Mouse (Mus musculus) embryonic facial prominence, embryonic 10.5 days (tissue): ENCODE data around the gene Arhgdib. TPM values are rescaled to one million over a fixed set of nuclear protein-coding genes. Genes with fewer than 3 reads are reported as not detected.

Source experiments
- DNase-seq: peaks from one replicate; pipeline ENCODE4 v3.0.0-alpha.2; 2017; ENCODE audit warnings: low spot score
- H3K27ac ChIP-seq: fragments of 300-500 bp; sonication (generic); replicated peaks from 2 replicates; pipeline ENCODE4 v1.5.1; 2016; ENCODE audit warnings: mild to moderate bottlenecking
- H3K27me3 ChIP-seq: fragments of 300-500 bp; sonication (generic); replicated peaks from 2 replicates; pipeline ENCODE4 v1.6.1; 2016; ENCODE audit warnings: low read depth, mild to moderate bottlenecking; ENCODE audit not compliant: poor library complexity, severe bottlenecking
- H3K36me3 ChIP-seq: fragments of 300-500 bp; sonication (generic); replicated peaks from 2 replicates; pipeline ENCODE4 v1.6.1; 2016; ENCODE audit warnings: mild to moderate bottlenecking, moderate library complexity
- H3K4me1 ChIP-seq: fragments of 300-500 bp; sonication (generic); 2 replicates; pipeline ENCODE4 v1.6.1; 2016
- H3K4me3 ChIP-seq: fragments of 300-500 bp; sonication (generic); 2 replicates; pipeline ENCODE4 v1.5.1; 2016; ENCODE audit warnings: mild to moderate bottlenecking, moderate library complexity
- H3K9me3 ChIP-seq: fragments of 300-500 bp; sonication (generic); 2 replicates; pipeline ENCODE4 v1.6.1; 2016; ENCODE audit warnings: mild to moderate bottlenecking
- WGBS: fragments of 180-500 bp; shearing (Covaris S2); methylation state at CpG from one replicate; pipeline ENCODE4 v1.1.7; 2016; 5-methylcytosine and 5-hydroxymethylcytosine counted together
- polyA plus RNA-seq: library from polyadenylated mRNA; unstranded; fragments of >200 nt; fragmentation: Nextera tagmentation; extraction: Ambion mirVana; gene quantifications from 2 replicates; pipeline ENCODE4 v1.2.1, GENCODE M21; 2016

The Arhgdib gene
- polyA plus RNA-seq, 1 experiment from 2014 or later, result 39.3 TPM

DNA sequence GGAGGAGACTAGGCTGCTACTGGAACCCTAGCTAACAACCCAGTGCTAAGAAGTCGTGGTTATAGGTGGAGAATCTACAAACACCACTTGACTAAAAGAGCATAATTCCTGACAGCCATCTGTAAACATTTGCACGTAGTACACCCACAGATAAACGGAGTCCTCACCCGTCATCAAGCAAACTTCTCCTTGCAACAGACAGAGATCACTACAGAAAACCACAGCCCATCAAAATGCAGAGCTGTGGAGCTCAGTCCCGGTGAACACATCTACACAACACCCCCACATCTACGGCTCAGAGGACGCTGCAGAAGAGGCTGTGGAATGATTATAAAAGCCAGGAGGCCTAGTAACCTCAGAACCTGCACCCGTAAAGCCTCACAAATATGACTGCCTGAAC is 2.8 kb upstream of the Arhgdib start:
- H3K4me3 ChIP-seq, result no peak overlapping the region
- no peak for DNase-seq
- 92% methylated on average over 8 of the region's 8 CpGs for WGBS
- H3K4me1 ChIP-seq, result peaks cover 31% of the 10 kb centered on the region
- no peaks in the 10 kb centered on the region for H3K27me3 ChIP-seq
- H3K27ac ChIP-seq, result no peak overlapping the region
- H3K36me3 ChIP-seq, result no peaks in the 10 kb centered on the region
- H3K9me3 ChIP-seq, result no peaks in the 10 kb centered on the region

DNA sequence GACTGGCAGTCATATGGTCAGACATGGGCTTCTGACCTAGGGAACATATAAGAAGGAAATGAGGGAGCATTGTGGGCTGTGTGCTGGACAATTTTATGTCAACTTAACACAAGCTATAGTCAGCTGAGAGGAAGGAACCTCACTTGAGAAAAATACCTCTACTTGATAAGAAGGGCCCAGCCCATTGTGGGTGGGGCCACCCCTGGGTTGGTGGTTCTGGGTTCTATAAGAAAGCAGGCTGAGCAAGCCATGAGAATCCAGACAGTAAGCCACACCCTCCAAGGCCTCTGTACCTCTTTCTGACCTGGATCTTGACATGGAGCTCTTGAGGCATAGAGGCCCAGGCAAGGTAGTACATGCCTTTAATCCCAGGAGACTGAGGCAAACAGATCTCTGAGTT is 1.7 kb upstream of the Arhgdib start:
- no peaks in the 10 kb centered on the region for H3K36me3 ChIP-seq
- no peak for DNase-seq
- H3K9me3 ChIP-seq, result no peaks in the 10 kb centered on the region
- H3K27ac ChIP-seq, result no peak overlapping the region
- no peak overlapping the region for H3K4me3 ChIP-seq
- H3K4me1 ChIP-seq, result peaks cover 39% of the 10 kb centered on the region
- H3K27me3 ChIP-seq, result no peaks in the 10 kb centered on the region

DNA sequence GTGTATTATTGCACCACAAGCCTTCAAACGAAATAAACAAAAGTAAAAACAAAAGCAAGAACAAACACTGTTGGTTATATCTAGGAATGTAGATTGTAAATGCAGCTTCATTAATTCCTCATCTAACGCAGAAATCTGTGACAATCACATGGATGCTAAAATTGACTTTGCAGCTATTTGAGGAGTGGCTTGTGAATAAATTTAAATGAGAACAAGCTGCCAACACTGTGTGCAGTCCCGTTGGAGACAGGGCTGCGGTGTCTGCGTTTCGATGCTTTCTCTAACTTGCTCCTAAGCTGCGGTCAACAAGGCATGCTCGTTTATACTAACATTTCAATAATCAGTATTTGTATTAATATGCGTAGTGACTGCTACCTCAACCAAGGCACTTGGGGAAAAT is 581 bp upstream of the Arhgdib start:
- WGBS, result 83% methylated on average over 9 of the region's 9 CpGs
- H3K27me3 ChIP-seq, result no peaks in the 10 kb centered on the region
- H3K36me3 ChIP-seq, result no peaks in the 10 kb centered on the region
- H3K27ac ChIP-seq, result no peak overlapping the region
- no peak overlapping the region for H3K4me3 ChIP-seq
- H3K9me3 ChIP-seq, result no peaks in the 10 kb centered on the region
- H3K4me1 ChIP-seq, result peaks cover 39% of the 10 kb centered on the region
- no peak for DNase-seq

DNA sequence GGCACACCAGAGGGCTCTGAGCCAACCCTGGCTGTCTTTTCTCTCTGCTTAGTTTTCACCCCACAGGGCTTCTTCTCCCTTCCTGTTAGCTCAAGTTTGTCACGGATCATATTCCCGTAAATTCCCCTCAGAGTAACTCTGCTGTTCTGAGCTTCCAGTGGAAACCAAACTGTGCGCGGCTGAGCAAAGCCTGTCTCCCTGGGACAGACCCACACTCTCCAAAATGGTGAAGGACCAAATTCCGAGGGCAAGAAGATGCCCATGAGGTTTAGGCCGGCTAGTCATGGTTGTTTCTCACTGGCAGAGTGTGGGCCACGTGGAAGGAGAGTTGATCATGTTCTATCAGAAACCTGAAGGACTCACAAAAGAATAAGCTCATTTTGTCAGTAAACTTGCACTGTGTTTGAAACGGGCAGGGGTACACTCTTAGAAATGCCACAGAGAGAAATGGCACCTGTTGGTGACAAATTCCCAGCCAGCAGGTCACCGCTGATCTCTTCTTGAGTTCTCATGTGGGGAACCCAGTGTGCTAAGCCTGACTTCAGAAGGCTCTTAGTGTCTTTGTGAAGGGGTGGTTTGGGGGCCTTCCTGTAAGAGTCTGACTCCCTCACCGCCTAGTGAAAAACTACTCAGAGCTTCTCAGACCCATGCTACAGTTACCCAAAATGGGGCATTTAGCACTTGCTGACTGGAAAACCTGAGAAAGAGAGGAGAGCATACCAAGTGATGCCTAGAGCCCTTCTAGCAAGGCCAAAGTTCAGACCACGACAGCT is 1.3 kb downstream of the Arhgdib start:
- peak overlapping the region; percentile 84 for H3K27ac ChIP-seq

DNA sequence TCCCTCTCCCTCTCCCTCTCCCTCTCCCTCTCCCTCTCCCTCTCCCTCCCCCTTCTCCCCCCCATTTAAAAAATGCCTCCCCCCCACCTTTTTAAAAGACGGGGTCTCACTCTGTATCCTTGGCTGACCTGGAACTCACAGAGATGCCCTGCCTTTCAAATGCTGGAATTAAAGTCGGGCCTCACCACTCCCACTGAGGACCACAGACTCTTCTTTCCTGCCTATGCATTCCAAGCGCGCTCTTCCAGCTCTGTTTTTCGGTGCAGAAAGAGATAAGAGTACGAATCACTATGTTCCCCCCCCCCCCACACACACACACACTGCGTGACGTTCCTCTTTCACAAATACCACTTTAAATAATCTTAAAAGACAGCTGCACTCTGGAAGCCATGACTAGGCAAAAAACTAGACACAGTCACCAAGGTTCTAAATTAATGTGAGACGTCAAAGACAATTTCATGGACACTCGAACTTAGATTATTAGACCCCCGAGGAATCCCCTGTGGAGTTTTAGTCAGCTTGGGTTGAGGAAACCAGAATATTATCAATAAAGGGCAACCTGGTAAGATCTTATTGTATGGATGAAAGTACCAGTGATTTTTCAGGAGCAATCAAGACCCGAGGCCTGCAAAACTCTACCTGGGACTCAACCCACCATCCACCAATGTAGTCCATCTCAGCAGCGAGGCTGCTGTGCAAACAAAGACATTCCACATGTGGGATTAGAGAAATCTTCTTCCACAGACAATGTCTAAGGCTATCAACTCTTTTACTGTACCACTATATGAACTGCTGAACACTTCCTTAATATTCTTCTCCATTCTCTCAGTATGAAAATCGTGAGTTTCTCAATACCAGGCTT is 2.1 kb downstream of the Arhgdib start:
- no peaks in the 10 kb centered on the region for H3K27me3 ChIP-seq
- DNase-seq, result no peak
- 85% methylated on average over 14 of the region's 14 CpGs for WGBS
- H3K36me3 ChIP-seq, result no peaks in the 10 kb centered on the region
- H3K4me1 ChIP-seq, result peaks cover 35% of the 10 kb centered on the region
- peak overlapping the region; percentile 84; the same call in 1 of the 2 replicates for H3K27ac ChIP-seq
- H3K9me3 ChIP-seq, result no peaks in the 10 kb centered on the region
- no peak overlapping the region for H3K4me3 ChIP-seq

More for the DNA sequence above, 1.3 kb downstream of the Arhgdib start:
- Histone ChIP-seq H3K36me3 (no peaks in the 10 kb centered on the region), H3K9me3 (no peaks in the 10 kb centered on the region), H3K4me3 (no peak overlapping the region), H3K27me3 (no peaks in the 10 kb centered on the region), H3K4me1 (peaks cover 35% of the 10 kb centered on the region)
- WGBS, result 78% methylated on average over 11 of the region's 11 CpGs
- DNase-seq, result no peak

DNA sequence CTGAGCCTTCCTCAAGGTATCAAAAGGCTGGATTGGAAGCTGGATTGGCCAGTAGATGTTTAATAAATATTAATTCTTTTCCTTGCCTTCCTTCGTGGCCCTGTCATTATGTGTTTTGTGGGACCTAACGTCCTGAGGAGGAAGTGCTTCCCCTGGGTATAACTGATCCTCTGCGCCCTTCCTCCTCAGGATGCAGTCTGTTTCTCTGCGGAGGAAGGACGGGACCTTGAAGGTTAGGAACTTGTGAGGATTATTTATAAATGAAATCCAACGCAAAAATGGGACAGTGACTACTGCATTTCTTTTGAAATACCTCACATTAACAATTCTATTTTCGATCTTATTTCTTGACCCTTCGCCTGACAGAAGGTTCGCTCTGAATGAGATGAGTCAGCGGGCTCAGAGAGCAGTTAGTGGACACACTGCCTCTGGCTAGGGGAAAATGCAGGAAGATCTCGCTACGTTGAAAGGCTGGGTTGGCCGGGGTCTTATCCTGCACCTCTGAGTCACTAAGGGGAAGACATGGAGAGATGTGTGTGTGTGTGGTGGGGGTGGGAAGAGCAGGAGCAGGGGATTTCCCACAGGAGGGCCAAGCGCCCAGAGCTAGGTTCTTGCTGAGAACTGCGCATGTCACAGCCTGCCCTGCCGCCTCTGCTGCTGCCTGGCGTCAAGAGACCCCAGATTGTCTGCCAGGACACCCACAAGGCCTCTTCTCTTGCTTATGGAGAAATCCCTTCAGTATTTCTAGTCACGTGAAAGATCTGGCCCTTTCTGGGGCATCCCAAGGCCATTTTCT is 3.2 kb downstream of the Arhgdib start:
- no peaks in the 10 kb centered on the region for H3K27me3 ChIP-seq
- H3K36me3 ChIP-seq, result no peaks in the 10 kb centered on the region
- no peaks in the 10 kb centered on the region for H3K9me3 ChIP-seq
- DNase-seq, result peak; percentile 27
- peaks cover 35% of the 10 kb centered on the region for H3K4me1 ChIP-seq
- peak overlapping the region; percentile 44; the same call in 1 of the 2 replicates for H3K27ac ChIP-seq
- no peak overlapping the region for H3K4me3 ChIP-seq
- WGBS, result 76% methylated on average over 18 of the region's 18 CpGs

DNA sequence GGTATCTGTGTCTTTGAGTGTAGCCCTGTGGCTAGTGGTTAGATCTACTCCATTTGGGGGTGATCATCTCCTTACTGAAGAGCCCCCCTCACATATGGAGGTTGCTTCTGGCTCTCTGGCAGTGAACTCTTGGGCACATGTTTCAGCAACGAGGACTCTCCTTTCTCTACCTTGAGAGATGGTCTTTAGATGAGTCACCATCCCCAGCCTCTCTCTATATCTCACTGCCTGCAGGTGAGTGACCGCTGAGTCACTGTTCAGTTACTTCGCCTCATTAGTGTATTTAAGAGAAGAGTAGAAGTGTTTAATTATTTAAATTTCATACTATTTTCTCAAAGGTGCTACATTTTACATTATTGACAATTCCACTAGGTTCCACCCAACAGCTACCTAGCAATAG is 4.6 kb downstream of the Arhgdib start:
- peaks cover 32% of the 10 kb centered on the region for H3K4me1 ChIP-seq
- WGBS, result 90% methylated on average over 3 of the region's 3 CpGs

DNA sequence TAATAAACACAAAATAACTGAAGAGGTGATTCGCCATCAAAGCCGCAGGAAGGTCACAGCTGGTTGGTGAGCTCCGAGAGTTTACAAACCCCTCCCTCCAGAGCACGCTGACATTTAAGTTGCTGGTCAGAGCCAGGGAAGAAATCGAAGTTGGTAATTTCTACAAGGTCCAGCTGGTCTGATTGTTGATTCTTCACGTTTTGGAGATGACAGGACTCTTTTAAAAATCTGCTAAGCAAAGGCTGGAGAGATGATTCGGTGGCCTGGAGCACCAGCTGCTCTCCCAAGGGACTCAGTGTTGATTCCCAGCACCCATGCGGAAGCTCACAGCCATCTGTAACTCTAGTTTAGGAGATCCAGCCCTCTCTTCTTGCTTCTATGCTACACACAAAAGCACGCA is 5.3 kb downstream of the Arhgdib start:
- no peak for DNase-seq
- no peaks in the 10 kb centered on the region for H3K27me3 ChIP-seq
- no peak overlapping the region for H3K27ac ChIP-seq
- 87% methylated on average over 9 of the region's 9 CpGs for WGBS
- H3K36me3 ChIP-seq, result no peaks in the 10 kb centered on the region
- no peaks in the 10 kb centered on the region for H3K9me3 ChIP-seq
- no peak overlapping the region for H3K4me3 ChIP-seq
- H3K4me1 ChIP-seq, result peaks cover 28% of the 10 kb centered on the region

More for the DNA sequence above, 4.6 kb downstream of the Arhgdib start:
- no peak overlapping the region for H3K27ac ChIP-seq
- H3K9me3 ChIP-seq, result no peaks in the 10 kb centered on the region
- H3K27me3 ChIP-seq, result no peaks in the 10 kb centered on the region
- DNase-seq, result no peak
- no peak overlapping the region for H3K4me3 ChIP-seq
- no peaks in the 10 kb centered on the region for H3K36me3 ChIP-seq

DNA sequence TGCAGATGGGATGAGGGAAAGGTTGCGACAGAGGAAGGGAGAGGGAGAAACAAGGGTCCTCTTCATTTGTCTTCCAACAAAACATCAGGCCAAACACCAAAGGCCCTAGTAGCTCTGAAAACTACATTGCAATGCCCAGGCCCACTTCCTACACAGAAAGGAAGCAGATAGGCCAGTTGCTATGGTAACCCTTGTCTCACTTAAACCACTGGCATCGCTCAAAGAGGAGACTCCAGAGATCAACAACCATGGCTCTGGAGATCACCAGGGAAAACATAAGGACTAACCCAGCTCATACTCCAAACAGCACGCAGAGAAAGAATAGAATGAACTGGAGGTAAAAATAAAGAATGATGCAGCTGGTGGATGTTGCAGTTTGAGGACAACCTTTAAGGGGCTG is 6.5 kb downstream of the Arhgdib start:
- peaks cover 27% of the 10 kb centered on the region for H3K4me1 ChIP-seq
- no peak overlapping the region for H3K27ac ChIP-seq
- no peak overlapping the region for H3K4me3 ChIP-seq
- H3K36me3 ChIP-seq, result no peaks in the 10 kb centered on the region
- H3K9me3 ChIP-seq, result no peaks in the 10 kb centered on the region
- no peaks in the 10 kb centered on the region for H3K27me3 ChIP-seq
- no peak for DNase-seq
- WGBS, result 73% methylated on average over 3 of the region's 3 CpGs

DNA sequence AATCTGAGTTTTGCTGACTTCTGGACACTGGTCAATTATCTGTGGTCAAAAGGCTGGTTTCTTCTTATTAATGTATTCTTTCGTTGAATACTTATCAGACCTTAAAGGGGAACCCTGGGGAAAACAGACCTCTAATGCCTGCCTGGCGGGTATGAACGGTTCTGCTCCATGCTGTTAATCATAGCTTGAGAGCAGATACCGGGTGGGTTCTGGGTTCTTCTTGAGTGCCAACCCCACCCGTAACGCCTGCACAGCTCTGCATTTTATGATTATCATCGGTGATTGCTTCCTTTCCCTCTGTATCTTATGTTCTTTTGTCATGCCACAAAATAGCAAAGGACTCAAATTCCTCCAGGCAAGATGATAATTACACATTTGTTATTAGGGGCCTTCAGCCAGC is 7.6 kb downstream of the Arhgdib start:
- Histone ChIP-seq H3K9me3 (no peaks in the 10 kb centered on the region), H3K4me1 (peaks cover 17% of the 10 kb centered on the region), H3K27me3 (no peaks in the 10 kb centered on the region), H3K36me3 (no peaks in the 10 kb centered on the region), H3K27ac (no peak overlapping the region), H3K4me3 (no peak overlapping the region)
- 93% methylated on average over 7 of the region's 7 CpGs for WGBS
- DNase-seq, result no peak

DNA sequence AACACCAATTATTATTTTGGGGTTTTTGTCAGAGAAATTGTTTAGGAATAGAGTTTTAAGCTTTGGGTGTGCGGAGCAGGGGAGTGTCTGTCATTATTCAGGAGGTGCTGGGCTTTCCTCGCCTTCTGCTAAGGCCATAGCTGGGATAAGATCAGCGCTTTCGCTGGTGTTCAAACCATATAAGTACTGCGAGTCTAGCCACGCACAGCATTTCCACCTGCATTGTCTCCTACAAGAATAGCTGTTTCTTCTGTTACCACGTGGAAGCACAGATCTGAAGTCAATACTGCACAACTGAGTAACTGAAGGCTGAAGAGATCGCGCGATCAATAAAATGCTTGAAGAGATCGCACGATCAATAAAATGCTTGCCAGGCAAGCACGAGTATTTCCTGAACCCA is 10.5 kb downstream of the Arhgdib start:
- Histone ChIP-seq H3K4me3 (no peak overlapping the region), H3K27me3 (no peaks in the 10 kb centered on the region), H3K9me3 (no peaks in the 10 kb centered on the region), H3K36me3 (no peaks in the 10 kb centered on the region), H3K4me1 (peaks cover 17% of the 10 kb centered on the region), H3K27ac (peak overlapping the region; percentile 79)
- WGBS, result 89% methylated on average over 13 of the region's 13 CpGs
- DNase-seq, result no peak

DNA sequence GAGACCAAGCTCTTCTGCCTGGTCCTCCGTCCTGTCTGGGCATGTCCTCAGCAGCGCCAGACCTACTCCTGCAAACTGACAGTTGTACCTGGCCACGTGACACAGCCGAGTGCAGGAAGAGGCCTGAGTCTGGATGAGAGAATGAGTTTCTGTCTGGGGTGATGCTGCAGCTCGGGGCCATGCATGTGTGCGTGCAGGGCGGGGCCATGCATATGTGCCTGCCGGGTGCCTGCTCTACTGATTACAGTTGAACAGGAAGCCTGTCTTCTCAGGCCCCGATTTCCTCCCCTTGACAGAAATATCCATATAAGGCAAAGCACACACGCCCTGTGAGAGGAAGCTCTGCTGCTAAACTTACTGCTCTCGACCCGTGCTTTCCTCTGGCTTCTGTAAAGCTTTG is 11.0 kb downstream of the Arhgdib start:
- Histone ChIP-seq H3K27me3 (no peaks in the 10 kb centered on the region), H3K27ac (peak overlapping the region; percentile 79), H3K4me3 (peak overlapping the region; percentile 30), H3K4me1 (peaks cover 17% of the 10 kb centered on the region), H3K9me3 (no peaks in the 10 kb centered on the region), H3K36me3 (no peaks in the 10 kb centered on the region)
- peak; percentile 73 for DNase-seq
- 39% methylated on average over 12 of the region's 12 CpGs for WGBS
